25 mouse cellular contexts compared by ENCODE assay signal in the genomic region with DNA sequence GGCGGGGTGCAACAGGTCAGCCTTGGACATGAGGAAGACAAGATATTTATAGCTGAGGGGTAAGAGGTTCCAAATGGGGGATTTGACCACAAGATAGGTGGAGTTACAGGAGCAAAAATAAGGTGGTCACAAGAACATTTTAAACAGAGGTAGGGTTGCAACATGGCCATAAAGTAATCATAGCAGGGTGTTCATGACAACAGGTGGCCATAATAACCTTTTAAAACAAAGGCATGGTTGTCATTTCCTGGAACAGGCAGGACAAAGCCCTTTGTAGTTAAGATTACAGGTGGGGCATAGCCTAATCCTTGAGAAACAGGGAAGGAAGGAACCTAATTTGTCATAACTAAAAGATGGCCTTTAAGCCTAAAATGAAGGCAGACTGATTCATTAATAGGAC. TPM values are rescaled to one million over a fixed set of nuclear protein-coding genes. Genes with fewer than 3 reads are reported as not detected.
DNase-seq lines count a peak whose midpoint lies in the region; ATAC-seq and TF ChIP-seq lines count a peak whose summit lies in the region.
"Had no signal": no experiment of that assay in that cellular context is flagged by ENCODE, and none has a peak within 500 bp of the region (broad histone marks: within the 10 kb centered on the region; RNA-seq: fewer than 3 reads in every experiment).

No protein-coding gene starts in this region.

- no peaks in the 10 kb centered on the region for H3K36me3 ChIP-seq in ES-Bruce4 (ENCODE audit: control insufficient read depth, insufficient read depth, low read length, poor library complexity, severe bottlenecking)
- H3K36me3 ChIP-seq in intestine, embryonic 16.5 days (ENCODE audit: control insufficient read depth, insufficient read depth, low read length), result 0 out of 2 replicates have a peak, but pooled peaks cover 6% of the 10 kb centered on the region
- peaks cover 24% of the 10 kb centered on the region for H3K36me3 ChIP-seq in small intestine, adult 2 months (ENCODE audit: control insufficient read depth, insufficient read depth, low read length)
- H3K36me3 ChIP-seq: hindbrain, embryonic 15.5 days had no signal

- no peaks in the 10 kb centered on the region for H3K9me3 ChIP-seq in ES-Bruce4 (replicated peaks; ENCODE audit: control insufficient read depth, insufficient read depth, low read length, poor library complexity, severe bottlenecking)
- H3K9me3 ChIP-seq in intestine, embryonic 16.5 days (ENCODE audit: control insufficient read depth, low read length), result no peaks in the 10 kb centered on the region
- H3K9me3 ChIP-seq: embryonic facial prominence, embryonic 10.5 days; forebrain, embryonic 15.5 days; hindbrain, embryonic 12.5 days; hindbrain, embryonic 15.5 days had no signal

- H3K4me3 ChIP-seq in ES-Bruce4 (ENCODE audit: low read depth, low read length), result no peak overlapping the region
- H3K4me3 ChIP-seq in intestine, embryonic 16.5 days (ENCODE audit: low read length), result no peak overlapping the region
- no peak overlapping the region for H3K4me3 ChIP-seq in small intestine, adult 2 months (ENCODE audit: low read depth, low read length)
- H3K4me3 ChIP-seq: embryonic facial prominence, embryonic 10.5 days; embryonic facial prominence, embryonic 13.5 days; erythroblast, embryonic 14.5 days; forebrain, embryonic 12.5 days; forebrain, embryonic 15.5 days; hindbrain, embryonic 12.5 days; hindbrain, embryonic 15.5 days had no signal

- H3K4me2 ChIP-seq in intestine, embryonic 16.5 days (ENCODE audit: low read depth, low read length), result no peak overlapping the region
- H3K4me2 ChIP-seq: embryonic facial prominence, embryonic 13.5 days; forebrain, embryonic 12.5 days; forebrain, embryonic 15.5 days; heart, embryonic 11.5 days; hindbrain, embryonic 12.5 days; hindbrain, embryonic 15.5 days had no signal

- no peak for TF ChIP-seq CTCF in ES-Bruce4 (IDR thresholded peaks at IDR 0.05; ENCODE audit: low read depth, low read length)
- no peak for TF ChIP-seq CTCF in small intestine, adult 2 months (IDR thresholded peaks at IDR 0.05; ENCODE audit: extremely low read depth, insufficient read length, insufficient replicate concordance, low read depth, low read length)

- no peak overlapping the region for H3K9ac ChIP-seq in ES-Bruce4 (ENCODE audit: low read depth, poor library complexity, severe bottlenecking)
- H3K9ac ChIP-seq in intestine, embryonic 16.5 days (ENCODE audit: low read depth, low read length), result no peak overlapping the region
- H3K9ac ChIP-seq: embryonic facial prominence, embryonic 13.5 days; forebrain, embryonic 12.5 days; forebrain, embryonic 15.5 days; hindbrain, embryonic 12.5 days; hindbrain, embryonic 15.5 days had no signal

- DNase-seq in R1 (ENCODE audit: low read depth, low spot score), result peak; percentile 30
- DNase-seq in natural killer cell, adult 2 months (ENCODE audit: low spot score in 2 of 2), result no peak
- no peak for DNase-seq in right cerebral cortex, adult 18-20 months
- no peak for DNase-seq in gastrocnemius, adult 8-10 months (ENCODE audit: low spot score in 2 of 2)
- DNase-seq: adrenal gland, postnatal 14 days; B cell, adult 2 months; cerebellum, adult 11 months; cerebellum, adult 2 months; cerebellum, adult 9-11 months; cerebellum, postnatal 25 days; embryo, embryonic 11 days; gastrocnemius, postnatal 10 days; heart, adult 11 months had no signal

- 70% methylated on average over 1 of the region's 1 CpGs for WGBS in intestine, embryonic 16.5 days
- whole genome bisulfite sequencing in small intestine, adult 2 months, result 43% methylated on average over 1 of the region's 1 CpGs

- H3K27ac ChIP-seq in ES-Bruce4 (ENCODE audit: insufficient read depth, low read length), result peak overlapping the region; percentile 75
- H3K27ac ChIP-seq in intestine, embryonic 16.5 days (ENCODE audit: low read length), result no peak overlapping the region; the same call in 1 of the 2 replicates
- H3K27ac ChIP-seq in small intestine, adult 2 months (ENCODE audit: insufficient read depth, low read depth, low read length), result peak overlapping the region; percentile 83
- H3K27ac ChIP-seq: embryonic facial prominence, embryonic 10.5 days; embryonic facial prominence, embryonic 13.5 days; forebrain, embryonic 12.5 days; forebrain, embryonic 15.5 days; hindbrain, embryonic 12.5 days; hindbrain, embryonic 15.5 days had no signal

- TF ChIP-seq POLR2A in ES-Bruce4 (IDR thresholded peaks at IDR 0.05; ENCODE audit: insufficient read depth, low read length), result no peak
- no peak for TF ChIP-seq POLR2A in small intestine, adult 2 months (IDR thresholded peaks at IDR 0.05; ENCODE audit: low read depth, low read length)

- no peaks in the 10 kb centered on the region for H3K27me3 ChIP-seq in ES-Bruce4 (ENCODE audit: control insufficient read depth, insufficient read depth, low read length, poor library complexity, severe bottlenecking)
- no peaks in the 10 kb centered on the region for H3K27me3 ChIP-seq in intestine, embryonic 16.5 days (replicated peaks; ENCODE audit: control insufficient read depth, insufficient read depth, low read length)
- H3K27me3 ChIP-seq in small intestine, adult 2 months (ENCODE audit: control insufficient read depth, insufficient read depth, low read length), result no peaks in the 10 kb centered on the region
- H3K27me3 ChIP-seq: CH12.LX; embryonic facial prominence, embryonic 13.5 days; forebrain, embryonic 12.5 days; forebrain, embryonic 15.5 days; hindbrain, embryonic 12.5 days; hindbrain, embryonic 15.5 days had no signal

- peak; percentile 70 for ATAC-seq in intestine, embryonic 16.5 days
- ATAC-seq: forebrain, embryonic 15.5 days had no signal

- H3K4me1 ChIP-seq in ES-Bruce4 (ENCODE audit: control insufficient read depth, insufficient read depth, low read length), result peaks cover 6% of the 10 kb centered on the region
- no peaks in the 10 kb centered on the region; the same call in 1 of the 2 replicates for H3K4me1 ChIP-seq in intestine, embryonic 16.5 days (ENCODE audit: control insufficient read depth, insufficient read depth, low read length)
- H3K4me1 ChIP-seq in small intestine, adult 2 months (ENCODE audit: control insufficient read depth, insufficient read depth, insufficient read length, low read length), result peaks cover 8% of the 10 kb centered on the region

- TF ChIP-seq EP300 in ES-Bruce4 (IDR thresholded peaks at IDR 0.05; ENCODE audit: insufficient read depth, low read depth, low read length), result no peak

RNA-seq across cellular contexts. Expression of gene Micu1, which starts 51.8 kb away (rescaled TPM):
- polyA plus RNA-seq in ES-Bruce4 (2011; ENCODE audit: insufficient read depth, insufficient read length, low read depth, missing spikeins), result 22.9 and 26.2 TPM in 2 replicates
- 80.8 and 82.1 TPM in 2 replicates for polyA plus RNA-seq in intestine, embryonic 16.5 days (2015; fragmentation: Nextera tagmentation; extraction: Ambion mirVana)
- polyA plus RNA-seq in small intestine, adult 2 months (2012; rRNA removed), result 71.1 and 134 TPM in 2 replicates
- 10 to 100 TPM; 50.7 to 57.9 (median 55.4) TPM for total RNA-seq in gastrocnemius, adult 8-10 months (2022)
